Mouse (Mus musculus) left cerebral cortex, postnatal 36 days (tissue): Measurements from ENCODE around the gene Abhd15. TPM values are rescaled to one million over a fixed set of nuclear protein-coding genes. Genes with fewer than 3 reads are reported as not detected.
A peak's percentile ranks its signal among the peaks of the same experiment; 100 is the strongest.
"Not testable (repeated sequence)": the region's sequence is repeated elsewhere in the genome, so short reads cannot be mapped to it uniquely, and the experiment has no call there.

Experiments used
- DNase-seq, 2 experiments: peaks; one replicate each; pipeline ENCODE4 v3.0.0; 2021 to 2022; ENCODE audit warnings: low spot score in 2 of 2, mixed read lengths in 1 of 2
- intact Hi-C: fragments of 180-260 bp; cut with DNase I; formaldehyde crosslinking; loops from one replicate; pipeline ENCODE4 v1.15.1; 2025
- total RNA-seq, 2 experiments: library from RNA; stranded (reverse); gene quantifications; 2 replicates each; pipeline ENCODE4 v1.2.3; 2021

Gene Abhd15
- total RNA-seq, 2 experiments from 2014 or later, result 1.2 to 1.3 TPM

GRCm38 (mm10) chr11:77506941-77507340, 8.0 kb upstream of the Abhd15 start:
- intact Hi-C loops, result loop anchor here (5.0 to 10.0 kb wide), 2 partner anchors 120 to 298 kb away; no protein-coding TSS in a partner anchor
- no peak for DNase-seq

GRCm38 (mm10) chr11:77507426-77507825, 7.5 kb upstream of the Abhd15 start:
- intact Hi-C loops, result loop anchor here (5.0 to 10.0 kb wide), 2 partner anchors 120 to 297 kb away; no protein-coding TSS in a partner anchor
- no peak for DNase-seq

GRCm38 (mm10) chr11:77508068-77509021, 6.6 kb upstream of the Abhd15 start:
- intact Hi-C loops, result loop anchor here (5.0 to 10.0 kb wide), 2 partner anchors 119 to 296 kb away; no protein-coding TSS in a partner anchor
- DNase-seq, result peak; percentile 83 to 85

- no peak for DNase-seq
- intact Hi-C loops, result no loop called here
Measured at GRCm38 (mm10) chr11:77511336-77511735, 3.6 kb upstream of the Abhd15 start.

- intact Hi-C loops, result no loop called here
- DNase-seq, result peak; percentile 60 to 63
Measured at GRCm38 (mm10) chr11:77512891-77513810, 1.8 kb upstream of the Abhd15 start.

GRCm38 (mm10) chr11:77513811-77514170, 1.1 kb upstream of the Abhd15 start:
- intact Hi-C loops, result no loop called here
- no peak for DNase-seq

GRCm38 (mm10) chr11:77514281-77514831, 565 bp upstream of the Abhd15 start:
- intact Hi-C loops, result no loop called here
- no peak for DNase-seq

- no peak for DNase-seq
- intact Hi-C loops, result no loop called here
Measured at GRCm38 (mm10) chr11:77515637-77516552, 974 bp downstream of the Abhd15 start, which contains the start of gene Trp53i13. Gene Trp53i13, minus strand, starts transcription at chr11:77515980.

GRCm38 (mm10) chr11:77516553-77517425, 1.9 kb downstream of the Abhd15 start:
- no peak for DNase-seq
- intact Hi-C loops, result no loop called here

- intact Hi-C loops, result no loop called here
- DNase-seq, result no peak
Measured at GRCm38 (mm10) chr11:77518051-77518798, 3.3 kb downstream of the Abhd15 start.

- intact Hi-C loops, result no loop called here
- no peak for DNase-seq
Measured at GRCm38 (mm10) chr11:77519043-77519442, 4.1 kb downstream of the Abhd15 start, which contains the start of gene Gm10392. Gene Gm10392, minus strand, starts transcription at chr11:77519198.

- DNase-seq, result no peak
- intact Hi-C loops, result no loop called here
Measured at GRCm38 (mm10) chr11:77520601-77521529, 5.9 kb downstream of the Abhd15 start.

- intact Hi-C loops, result no loop called here
- DNase-seq, result no peak
Measured at GRCm38 (mm10) chr11:77525804-77526486, 11.0 kb downstream of the Abhd15 start.

GRCm38 (mm10) chr11:77528420-77528819, 13.5 kb downstream of the Abhd15 start:
- DNase-seq, intact Hi-C loops: not testable (repeated sequence)

- intact Hi-C loops, result no loop called here
- no peak for DNase-seq
Measured at GRCm38 (mm10) chr11:77529644-77530043, 14.7 kb downstream of the Abhd15 start.
